Mouse (Mus musculus) midbrain, embryonic 10.5 days (tissue): ENCODE results near the gene Rap1gds1. TPM values are rescaled to one million over a fixed set of nuclear protein-coding genes. Genes with fewer than 3 reads are reported as not detected.

Experiments
- DNase-seq: peaks from one replicate; pipeline ENCODE4 v3.0.0-alpha.2; 2017; ENCODE audit warnings: low spot score
- H3K27ac ChIP-seq: fragments of 300-500 bp; sonication (generic); replicated peaks from 2 replicates; pipeline ENCODE4 v1.5.1; 2016; ENCODE audit warnings: mild to moderate bottlenecking
- H3K27me3 ChIP-seq: fragments of 300-500 bp; sonication (generic); 2 replicates; pipeline ENCODE4 v1.6.1; 2016; ENCODE audit warnings: low read depth, mild to moderate bottlenecking; ENCODE audit not compliant: poor library complexity, severe bottlenecking
- H3K36me3 ChIP-seq: fragments of 300-500 bp; sonication (generic); 2 replicates; pipeline ENCODE4 v1.6.1; 2016; ENCODE audit warnings: mild to moderate bottlenecking, moderate library complexity
- H3K4me1 ChIP-seq: fragments of 300-500 bp; sonication (generic); 2 replicates; pipeline ENCODE4 v1.6.1; 2016
- H3K4me3 ChIP-seq: fragments of 300-500 bp; sonication (generic); 2 replicates; pipeline ENCODE4 v1.5.1; 2016; ENCODE audit warnings: mild to moderate bottlenecking, moderate library complexity
- H3K9me3 ChIP-seq: fragments of 300-500 bp; sonication (generic); replicated peaks from 2 replicates; pipeline ENCODE4 v1.6.1; 2016; ENCODE audit warnings: mild to moderate bottlenecking
- WGBS: fragments of 180-500 bp; shearing (Covaris S2); methylation state at CpG from one replicate; pipeline ENCODE4 v1.1.7; 2016; 5-methylcytosine and 5-hydroxymethylcytosine counted together
- polyA plus RNA-seq: library from polyadenylated mRNA; unstranded; fragments of >200 nt; fragmentation: Nextera tagmentation; extraction: Ambion mirVana; gene quantifications from 2 replicates; pipeline ENCODE4 v1.2.1, GENCODE M21; 2016

The Rap1gds1 gene
- polyA plus RNA-seq, result 58.4 and 60.9 TPM in 2 replicates

DNA sequence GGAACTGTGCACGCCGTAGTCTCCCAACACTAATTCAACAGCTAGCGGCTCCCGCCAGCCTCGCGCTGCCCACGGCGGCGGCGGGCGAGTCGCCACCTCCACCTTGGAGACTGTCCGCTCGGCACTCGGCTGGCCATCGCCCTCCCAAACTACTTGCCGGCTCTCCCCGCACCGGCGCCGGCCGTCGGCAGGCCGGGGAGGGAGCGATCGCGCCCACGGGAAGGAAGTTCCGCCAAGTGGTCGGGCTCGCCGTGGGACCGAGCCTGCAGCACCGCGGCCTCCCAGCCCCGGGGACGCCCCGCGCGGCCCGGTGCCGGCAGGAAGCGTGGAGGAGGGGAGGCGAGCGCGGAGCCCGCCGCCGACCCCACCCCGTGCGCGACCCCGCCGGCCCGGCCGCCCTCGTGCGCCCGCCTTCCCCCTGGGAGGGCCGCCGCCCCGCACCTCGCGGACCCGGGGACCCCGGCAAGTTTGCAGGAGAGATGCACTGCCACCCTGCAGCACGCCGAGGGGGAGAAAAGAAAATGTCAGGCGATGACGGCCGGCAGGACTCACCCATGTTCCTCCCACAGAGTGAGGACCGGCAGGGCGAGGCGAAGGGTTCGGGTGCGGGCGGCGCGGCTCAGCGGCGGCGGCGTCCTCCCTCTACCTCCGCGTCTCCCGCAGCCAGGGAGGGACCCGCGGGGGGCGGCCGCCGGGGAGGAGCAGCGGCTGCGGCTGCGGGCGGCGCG lies at the start of gene Rap1gds1:
Gene Rap1gds1, minus strand, starts transcription at position 718 of the 728 bp plus-strand sequence.
- Histone ChIP-seq H3K27me3 (0 out of 2 replicates have a peak, but pooled peaks cover 4% of the 10 kb centered on the region), H3K9me3 (no peaks in the 10 kb centered on the region), H3K27ac (peak within 1 kb of the TSS; percentile 98), H3K36me3 (no peaks in the 10 kb centered on the region), H3K4me1 (peaks cover 17% of the 10 kb centered on the region), H3K4me3 (peak within 1 kb of the TSS; percentile 88)
- peak; percentile 77 for DNase-seq
- under 1% methylated on average over 84 of the region's 97 CpGs for WGBS

DNA sequence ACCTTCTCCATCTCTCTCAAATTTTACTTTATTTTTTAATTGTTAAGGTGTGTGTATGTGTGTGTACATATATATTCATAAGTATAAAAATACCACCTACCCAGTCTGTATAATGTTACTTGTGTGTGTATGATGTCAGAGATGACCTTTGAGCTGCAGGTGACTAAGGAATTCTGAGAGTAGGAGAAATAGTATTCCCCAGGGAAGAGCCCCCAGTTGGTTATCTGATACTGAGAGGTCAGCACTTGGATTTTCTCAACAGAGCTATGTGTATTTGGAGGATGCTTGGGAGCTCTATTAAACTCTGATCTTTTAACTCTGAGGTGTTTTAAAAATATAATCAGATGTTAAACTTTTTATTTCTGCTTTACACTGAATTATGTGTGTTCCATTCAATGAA lies 43.4 kb upstream of the Rap1gds1 start:
- H3K4me3 ChIP-seq, result no peak overlapping the region
- DNase-seq, result no peak
- H3K9me3 ChIP-seq, result no peaks in the 10 kb centered on the region
- no peaks in the 10 kb centered on the region for H3K4me1 ChIP-seq
- H3K36me3 ChIP-seq, result no peaks in the 10 kb centered on the region
- H3K27ac ChIP-seq, result no peak overlapping the region
- no peaks in the 10 kb centered on the region for H3K27me3 ChIP-seq

DNA sequence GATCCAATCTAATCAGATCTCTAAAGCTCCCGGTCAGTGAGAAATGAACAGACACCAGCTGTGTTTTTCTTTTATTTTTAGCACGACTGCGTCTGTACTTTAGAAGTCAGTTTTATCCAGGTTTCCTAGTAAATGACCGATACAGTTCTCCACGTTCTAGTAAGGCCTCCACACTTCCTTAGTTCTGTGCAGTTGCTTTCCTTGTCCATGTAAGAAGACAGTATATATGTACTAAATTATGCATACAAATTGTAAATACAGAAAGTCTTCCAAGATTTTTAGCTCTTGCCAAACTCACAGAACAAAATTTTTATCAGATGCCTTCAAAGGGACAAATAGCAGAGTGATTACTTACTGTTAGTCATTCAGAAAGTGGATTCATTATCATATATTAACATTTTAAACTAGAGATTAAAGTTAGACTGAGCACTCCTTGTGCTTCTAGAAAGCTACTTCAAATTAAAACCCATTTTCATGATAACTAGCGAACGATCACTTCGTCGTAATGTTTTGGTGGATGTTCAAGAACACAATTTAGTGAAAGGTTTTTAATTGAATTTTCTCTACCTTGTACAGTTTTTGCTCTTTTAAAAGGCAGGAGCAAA lies 41.8 kb upstream of the Rap1gds1 start:
- 85% methylated on average over 9 of the region's 9 CpGs for WGBS
- Histone ChIP-seq H3K9me3 (no peaks in the 10 kb centered on the region), H3K4me3 (no peak overlapping the region), H3K27ac (no peak overlapping the region), H3K36me3 (no peaks in the 10 kb centered on the region), H3K4me1 (no peaks in the 10 kb centered on the region), H3K27me3 (no peaks in the 10 kb centered on the region)
- no peak for DNase-seq

DNA sequence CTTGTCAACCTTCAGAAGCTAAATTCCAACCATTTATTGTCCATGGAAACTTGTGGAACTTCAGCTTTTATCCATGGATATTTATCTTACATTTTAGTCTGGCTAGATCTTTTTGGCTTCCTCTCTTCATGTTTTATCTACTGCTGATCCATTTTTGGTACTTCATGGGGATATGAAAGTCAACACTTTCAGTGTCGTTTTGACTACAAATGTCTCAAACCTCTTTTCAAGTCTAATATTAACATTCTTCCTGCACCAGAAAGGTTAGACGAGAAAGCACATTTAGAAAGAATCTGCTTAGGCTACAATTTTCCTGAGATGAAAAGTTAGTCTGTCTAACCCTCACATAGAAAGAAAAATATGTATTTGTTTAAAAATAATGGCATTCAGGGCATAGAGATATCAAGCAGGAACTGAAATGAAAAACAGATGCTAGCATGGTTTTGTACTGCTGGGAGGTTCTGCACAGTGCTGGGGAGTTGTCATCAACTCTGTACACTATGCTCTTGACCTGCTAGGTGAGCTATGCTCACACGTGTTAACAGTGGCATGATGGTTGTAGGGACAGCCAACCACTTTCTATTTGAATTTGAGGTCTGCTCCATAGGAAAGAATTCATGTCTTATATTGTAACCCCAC lies 37.5 kb upstream of the Rap1gds1 start:
- no peak overlapping the region for H3K4me3 ChIP-seq
- no peak overlapping the region for H3K27ac ChIP-seq
- H3K4me1 ChIP-seq, result no peaks in the 10 kb centered on the region
- no peaks in the 10 kb centered on the region for H3K27me3 ChIP-seq
- H3K9me3 ChIP-seq, result no peaks in the 10 kb centered on the region
- H3K36me3 ChIP-seq, result no peaks in the 10 kb centered on the region
- no peak for DNase-seq
- WGBS, result 82% methylated on average over 3 of the region's 3 CpGs

DNA sequence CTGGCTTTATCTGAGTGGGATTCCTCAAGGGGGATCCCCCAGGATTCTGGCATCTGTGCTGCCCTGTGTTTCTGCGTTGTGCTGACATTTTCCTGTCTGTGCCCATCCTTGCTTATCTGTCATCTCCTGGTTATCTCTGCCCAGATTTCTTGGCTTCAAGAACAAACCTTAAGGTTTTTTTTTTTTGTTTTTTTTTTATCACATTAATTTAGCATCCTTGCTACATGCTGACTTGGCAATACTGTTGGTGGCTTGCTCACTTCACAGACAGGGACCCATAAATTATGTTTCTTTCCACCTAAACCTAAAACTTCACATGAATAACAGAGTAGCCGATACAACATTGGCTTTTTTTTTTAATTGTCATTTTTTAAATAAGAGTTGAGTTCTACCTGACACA lies 36.9 kb upstream of the Rap1gds1 start:
- Histone ChIP-seq H3K27me3 (no peaks in the 10 kb centered on the region), H3K36me3 (no peaks in the 10 kb centered on the region), H3K27ac (no peak overlapping the region), H3K4me3 (no peak overlapping the region), H3K9me3 (no peaks in the 10 kb centered on the region), H3K4me1 (no peaks in the 10 kb centered on the region)
- 98% methylated on average over 2 of the region's 2 CpGs for WGBS
- no peak for DNase-seq

DNA sequence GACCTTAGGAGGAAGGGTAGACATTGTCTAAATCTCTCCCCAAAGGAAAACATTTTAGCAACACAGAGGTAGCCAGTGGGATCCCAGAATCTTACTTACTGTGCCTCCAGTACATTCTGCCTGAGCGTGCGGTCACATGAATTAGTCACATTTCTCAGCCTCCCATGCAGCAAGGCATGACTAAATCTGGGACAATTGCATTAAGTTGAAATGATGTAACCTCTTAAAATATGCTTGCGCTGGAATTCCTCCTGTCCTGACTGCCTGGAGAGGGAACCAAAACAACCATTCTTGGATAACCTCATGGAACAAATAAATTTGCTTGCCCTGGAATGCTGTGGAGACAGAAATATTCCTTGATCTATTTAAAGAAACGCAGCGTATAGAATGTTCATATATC lies 33.2 kb upstream of the Rap1gds1 start:
- DNase-seq, result no peak
- Histone ChIP-seq H3K27me3 (no peaks in the 10 kb centered on the region), H3K9me3 (no peaks in the 10 kb centered on the region), H3K27ac (no peak overlapping the region), H3K4me1 (no peaks in the 10 kb centered on the region), H3K36me3 (no peaks in the 10 kb centered on the region), H3K4me3 (no peak overlapping the region)
- 96% methylated on average over 5 of the region's 5 CpGs for WGBS

DNA sequence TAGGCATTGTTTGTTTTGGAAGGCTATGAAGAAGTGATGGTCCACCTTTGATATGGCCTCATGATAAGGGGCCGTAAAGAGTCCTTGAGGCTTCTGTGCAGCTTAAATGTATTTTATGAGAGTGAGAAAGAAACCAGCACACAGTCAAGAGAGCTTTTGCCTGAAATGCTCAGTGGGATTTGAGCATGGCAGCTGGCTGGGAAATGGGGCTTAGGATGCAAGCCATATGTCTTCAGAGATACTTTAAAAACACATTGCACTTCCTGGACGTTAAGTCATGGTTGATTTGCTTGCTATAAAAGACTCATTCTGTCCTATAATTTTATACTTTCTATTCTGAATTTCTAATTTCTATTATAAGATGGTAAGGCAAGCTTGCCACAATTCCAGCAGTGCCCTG lies 28.9 kb upstream of the Rap1gds1 start:
- H3K4me3 ChIP-seq, result no peak overlapping the region
- no peaks in the 10 kb centered on the region for H3K9me3 ChIP-seq
- 83% methylated on average over 2 of the region's 2 CpGs for WGBS
- H3K27me3 ChIP-seq, result no peaks in the 10 kb centered on the region
- no peaks in the 10 kb centered on the region for H3K36me3 ChIP-seq
- no peak overlapping the region for H3K27ac ChIP-seq
- H3K4me1 ChIP-seq, result no peaks in the 10 kb centered on the region
- no peak for DNase-seq

DNA sequence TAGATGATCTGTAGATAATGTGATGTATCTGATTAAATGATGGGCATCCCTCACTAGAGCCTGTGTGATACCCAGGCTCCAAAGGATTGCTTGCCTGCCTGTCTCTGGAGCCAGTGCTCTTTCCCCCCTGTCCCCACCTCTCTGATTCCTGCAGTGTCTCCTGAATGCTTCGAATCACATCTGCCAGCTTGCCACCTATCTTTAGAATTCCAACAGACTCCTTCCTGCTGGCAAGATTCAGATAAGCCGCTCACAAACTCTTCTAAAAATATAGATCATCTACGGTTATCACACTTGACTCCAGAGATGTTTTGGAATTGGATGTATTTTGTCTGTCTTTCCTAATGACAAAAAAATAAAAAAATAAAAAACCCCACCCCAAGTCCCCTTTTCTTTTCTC lies 28.3 kb upstream of the Rap1gds1 start:
- no peak for DNase-seq
- H3K9me3 ChIP-seq, result no peaks in the 10 kb centered on the region
- 80% methylated on average over 3 of the region's 3 CpGs for WGBS
- no peak overlapping the region for H3K4me3 ChIP-seq
- no peaks in the 10 kb centered on the region for H3K4me1 ChIP-seq
- no peaks in the 10 kb centered on the region for H3K36me3 ChIP-seq
- no peak overlapping the region for H3K27ac ChIP-seq
- H3K27me3 ChIP-seq, result no peaks in the 10 kb centered on the region

DNA sequence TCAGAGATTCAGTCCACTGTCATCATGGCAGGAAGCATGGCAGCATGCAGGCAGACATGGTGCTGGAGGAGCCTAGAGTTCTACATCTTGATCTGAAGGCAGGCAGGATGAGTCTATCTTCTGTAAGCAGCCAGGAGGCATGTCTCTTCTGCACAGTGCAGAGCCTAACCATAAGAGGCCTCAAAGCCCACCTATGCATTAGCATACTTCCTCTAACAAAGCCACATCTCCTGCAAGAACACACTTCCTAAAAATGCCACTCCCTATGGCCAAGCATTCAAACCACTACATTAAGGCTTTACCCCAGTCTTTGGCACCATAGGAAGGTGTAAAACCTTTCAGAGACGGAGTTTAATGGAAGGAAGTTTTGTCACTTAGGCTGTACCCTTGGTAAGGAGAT lies 26.9 kb upstream of the Rap1gds1 start:
- H3K36me3 ChIP-seq, result no peaks in the 10 kb centered on the region
- H3K27me3 ChIP-seq, result no peaks in the 10 kb centered on the region
- WGBS, result 93% methylated on average over 1 of the region's 1 CpGs
- no peak for DNase-seq
- H3K4me3 ChIP-seq, result no peak overlapping the region
- H3K9me3 ChIP-seq, result no peaks in the 10 kb centered on the region
- H3K27ac ChIP-seq, result no peak overlapping the region
- no peaks in the 10 kb centered on the region for H3K4me1 ChIP-seq

DNA sequence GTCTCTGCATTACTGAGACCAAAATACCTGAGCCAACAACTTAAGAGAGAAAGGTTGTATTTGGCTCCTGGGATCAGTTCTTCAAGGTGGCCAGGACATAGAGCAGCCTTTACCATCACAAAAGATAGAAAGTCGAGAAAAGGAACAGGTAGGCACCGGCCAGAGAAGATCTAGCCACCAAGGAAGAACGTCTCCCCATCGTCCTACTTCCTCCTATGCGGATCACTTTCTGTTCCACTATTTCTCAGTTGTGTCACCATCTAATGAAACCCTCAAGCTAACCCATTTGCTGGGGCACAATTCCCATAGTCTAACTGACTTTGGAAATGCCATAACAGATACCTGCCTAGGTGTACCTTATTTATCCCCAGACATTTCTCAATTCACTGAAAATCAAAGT lies 24.3 kb upstream of the Rap1gds1 start:
- no peaks in the 10 kb centered on the region for H3K27me3 ChIP-seq
- no peaks in the 10 kb centered on the region for H3K36me3 ChIP-seq
- 92% methylated on average over 5 of the region's 5 CpGs for WGBS
- H3K4me1 ChIP-seq, result no peaks in the 10 kb centered on the region
- no peak overlapping the region for H3K4me3 ChIP-seq
- H3K9me3 ChIP-seq, result no peaks in the 10 kb centered on the region
- no peak overlapping the region for H3K27ac ChIP-seq
- DNase-seq, result no peak

DNA sequence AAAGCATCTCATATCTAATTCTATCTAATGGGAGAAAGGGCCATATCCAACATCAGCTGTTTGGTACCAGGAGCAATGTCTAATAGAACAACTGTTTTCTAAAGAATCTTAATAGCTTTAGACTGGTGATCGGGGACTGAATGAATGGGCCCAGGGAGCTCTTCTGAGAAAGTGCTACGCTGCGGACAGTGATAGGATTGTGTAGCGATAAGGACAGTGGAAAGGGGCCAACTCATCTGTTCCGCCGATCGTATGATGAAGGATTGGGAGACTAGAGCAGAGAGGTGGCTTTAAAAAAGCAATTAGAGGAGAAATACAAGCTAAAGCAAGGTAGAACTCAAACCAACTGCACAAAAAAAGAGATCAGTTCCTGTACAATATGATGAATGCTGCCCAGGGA lies 20.9 kb upstream of the Rap1gds1 start:
- no peak for DNase-seq
- H3K4me3 ChIP-seq, result no peak overlapping the region
- no peaks in the 10 kb centered on the region for H3K27me3 ChIP-seq
- WGBS, result 87% methylated on average over 7 of the region's 7 CpGs
- no peaks in the 10 kb centered on the region for H3K9me3 ChIP-seq
- no peaks in the 10 kb centered on the region for H3K4me1 ChIP-seq
- H3K36me3 ChIP-seq, result no peaks in the 10 kb centered on the region
- no peak overlapping the region for H3K27ac ChIP-seq

DNA sequence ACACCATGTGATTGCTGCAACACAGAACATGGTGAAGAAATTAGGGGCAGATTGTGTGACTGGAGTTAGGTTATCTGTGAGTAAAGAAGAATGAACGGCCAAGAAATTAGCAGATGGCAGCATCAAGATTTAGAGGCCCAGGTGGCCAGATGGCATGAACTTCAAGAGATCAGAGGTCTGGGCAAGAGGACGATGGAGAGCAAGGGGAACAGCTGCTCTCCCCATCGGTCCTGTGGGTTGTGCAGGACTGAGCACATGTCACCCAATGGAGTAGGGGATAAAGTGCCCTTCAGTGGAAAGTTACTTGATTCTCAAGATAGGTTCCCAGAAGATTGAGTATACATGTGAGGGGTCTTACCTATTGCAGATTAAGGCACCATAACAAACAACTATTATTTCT lies 13.5 kb upstream of the Rap1gds1 start:
- WGBS, result 88% methylated on average over 3 of the region's 3 CpGs
- Histone ChIP-seq H3K27me3 (no peaks in the 10 kb centered on the region), H3K4me1 (no peaks in the 10 kb centered on the region), H3K27ac (no peak overlapping the region), H3K36me3 (no peaks in the 10 kb centered on the region), H3K9me3 (peaks cover 11% of the 10 kb centered on the region), H3K4me3 (no peak overlapping the region)
- no peak for DNase-seq
